Comparison of ENCODE assay signal across 17 mouse cellular contexts in the genomic region with DNA sequence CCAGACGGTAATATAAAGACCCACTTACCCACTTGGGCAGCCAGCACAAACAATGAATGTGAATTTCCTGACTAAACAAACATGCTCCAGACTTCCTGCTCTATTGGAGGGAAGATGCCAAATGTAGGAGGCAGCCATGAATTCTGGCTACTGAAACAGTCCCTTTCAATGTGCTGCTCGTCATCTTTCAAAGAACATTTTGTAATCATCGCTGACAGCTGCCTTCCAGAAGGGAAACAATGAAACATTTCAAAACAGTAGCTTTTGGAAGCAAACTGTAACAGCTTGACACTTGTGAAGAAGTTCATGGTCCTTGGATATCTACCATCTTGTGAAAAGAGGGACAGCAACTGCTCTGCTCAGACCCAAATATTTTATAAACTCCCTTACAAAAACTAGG.
DNase-seq lines count a peak whose midpoint lies in the region; ATAC-seq and TF ChIP-seq lines count a peak whose summit lies in the region.
"Had no signal": no experiment of that assay in that cellular context is flagged by ENCODE, and none has a peak within 500 bp of the region (broad histone marks: within the 10 kb centered on the region; RNA-seq: fewer than 3 reads in every experiment).

No protein-coding gene starts in this region.

- no peak overlapping the region for H3K27ac ChIP-seq in midbrain, postnatal 0 days (ENCODE audit: low read depth, low read length)
- H3K27ac ChIP-seq in midbrain, embryonic 15.5 days, result no peak overlapping the region
- H3K27ac ChIP-seq: hindbrain, embryonic 15.5 days; liver, embryonic 13.5 days; stomach, postnatal 0 days had no signal

- ATAC-seq in midbrain, postnatal 0 days (ENCODE audit: low FRiP score), result no peak
- no peak for ATAC-seq in midbrain, embryonic 15.5 days (replicated peaks)

- H3K4me1 ChIP-seq in midbrain, postnatal 0 days (ENCODE audit: insufficient read depth, low read length), result no peaks in the 10 kb centered on the region
- no peaks in the 10 kb centered on the region for H3K4me1 ChIP-seq in midbrain, embryonic 15.5 days
- H3K4me1 ChIP-seq: hindbrain, embryonic 15.5 days; liver, embryonic 13.5 days; megakaryocyte, embryonic 14.5 days had no signal

- H3K9me3 ChIP-seq in midbrain, postnatal 0 days (ENCODE audit: low read length), result no peaks in the 10 kb centered on the region
- no peaks in the 10 kb centered on the region for H3K9me3 ChIP-seq in midbrain, embryonic 15.5 days
- H3K9me3 ChIP-seq: hindbrain, embryonic 15.5 days; liver, embryonic 13.5 days; megakaryocyte, embryonic 14.5 days had no signal

- DNase-seq in heart, adult 18-20 months, result peak; percentile 2 to 5
- no peak for DNase-seq in heart, postnatal 25 days (ENCODE audit: low spot score)
- DNase-seq in midbrain, postnatal 0 days (ENCODE audit: low spot score), result peak; percentile 26
- DNase-seq in layer of hippocampus, adult 9-10 months (ENCODE audit: low spot score), result peak; percentile 59
- peak; percentile 40 for DNase-seq in lung, postnatal 36 days
- no peak for DNase-seq in right cerebral cortex, postnatal 10 days (ENCODE audit: low spot score in 2 of 2)
- DNase-seq in kidney, postnatal 25 days, result no peak
- DNase-seq: cerebellum, adult 8-10 months; gastrocnemius, postnatal 36 days; kidney, adult 9 months; liver, embryonic 13.5 days; spleen, adult 18-20 months had no signal

- no peak overlapping the region for H3K4me3 ChIP-seq in midbrain, postnatal 0 days (ENCODE audit: low read depth, low read length)
- H3K4me3 ChIP-seq in midbrain, embryonic 15.5 days, result no peak overlapping the region
- H3K4me3 ChIP-seq: hindbrain, embryonic 15.5 days; liver, embryonic 13.5 days; megakaryocyte, embryonic 14.5 days; myocyte had no signal

- H3K4me2 ChIP-seq in midbrain, postnatal 0 days (ENCODE audit: low read depth, low read length, poor library complexity, severe bottlenecking), result no peak overlapping the region
- no peak overlapping the region for H3K4me2 ChIP-seq in midbrain, embryonic 15.5 days
- H3K4me2 ChIP-seq: hindbrain, embryonic 15.5 days; liver, embryonic 13.5 days had no signal

- H3K27me3 ChIP-seq in midbrain, postnatal 0 days (ENCODE audit: insufficient read depth, low read length), result no peaks in the 10 kb centered on the region
- no peaks in the 10 kb centered on the region for H3K27me3 ChIP-seq in midbrain, embryonic 15.5 days (replicated peaks)
- H3K27me3 ChIP-seq: hindbrain, embryonic 15.5 days; liver, embryonic 13.5 days; megakaryocyte, embryonic 14.5 days had no signal

- no peak overlapping the region for H3K9ac ChIP-seq in midbrain, postnatal 0 days (replicated peaks; ENCODE audit: low read length, poor library complexity, severe bottlenecking)
- H3K9ac ChIP-seq in midbrain, embryonic 15.5 days, result no peak overlapping the region
- H3K9ac ChIP-seq: hindbrain, embryonic 15.5 days; liver, embryonic 13.5 days had no signal

- TF ChIP-seq CTCF in midbrain, postnatal 0 days (IDR thresholded peaks at IDR 0.05), result no peak

- no peaks in the 10 kb centered on the region for H3K36me3 ChIP-seq in midbrain, postnatal 0 days (ENCODE audit: insufficient read depth, low read length)
- no peaks in the 10 kb centered on the region for H3K36me3 ChIP-seq in midbrain, embryonic 15.5 days (replicated peaks)
- H3K36me3 ChIP-seq: hindbrain, embryonic 15.5 days; liver, embryonic 13.5 days had no signal

- 36% methylated on average over 3 of the region's 3 CpGs for WGBS in midbrain, postnatal 0 days
- WGBS in midbrain, embryonic 15.5 days, result 47% methylated on average over 3 of the region's 3 CpGs

- intact Hi-C loops in heart, postnatal 25 days (cut with DNase I), result no loop called here

Comparison
In these comparisons a context has a peak if more than half of its experiments do, and no peak if none do; other contexts are left out.
1. DNase-seq: peak in heart, adult 18-20 months (2 of 2), midbrain, postnatal 0 days (single experiment), layer of hippocampus, adult 9-10 months (single experiment) and lung, postnatal 36 days (single experiment); none in heart, postnatal 25 days (single experiment), right cerebral cortex, postnatal 10 days (0 of 2) and kidney, postnatal 25 days (0 of 2).